Mouse (Mus musculus): Measurements from ENCODE around the gene Dhrs13.
"Not testable (repeated sequence)": the region's sequence is repeated elsewhere in the genome, so short reads cannot be mapped to it uniquely, and the experiment has no call there.

The Dhrs13 gene

DNA sequence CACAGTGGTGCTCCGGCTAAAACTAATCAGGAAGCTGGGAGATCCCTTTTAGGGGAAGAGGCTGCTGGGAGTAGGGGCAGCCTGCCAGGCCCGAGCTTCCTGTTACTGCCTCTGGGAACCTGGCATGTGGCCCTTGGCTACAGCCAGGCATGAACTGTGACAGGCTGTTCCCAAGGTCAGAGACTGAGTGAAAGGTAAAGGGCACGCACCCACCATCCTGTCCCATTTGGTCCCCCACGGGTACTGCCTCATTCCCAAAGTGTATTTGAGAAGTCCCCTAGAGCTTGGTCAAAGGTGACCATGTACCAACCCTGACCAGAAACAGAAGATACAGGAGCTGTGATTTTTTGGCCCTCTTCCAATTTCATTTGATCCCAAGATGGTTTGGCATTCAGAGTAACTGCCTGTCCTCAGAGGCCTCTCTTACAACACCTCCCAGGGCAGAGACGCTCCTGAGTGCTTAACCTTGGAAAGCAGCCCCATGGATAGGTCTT, 12.7 kb downstream of the Dhrs13 start:
- DNase-seq: peak; percentile 93

GRCm38 (mm10) chr11:78048637-78049036, 16.6 kb downstream of the Dhrs13 start:
- DNase-seq: not testable (repeated sequence)

GRCm38 (mm10) chr11:78053078-78053477, 21.0 kb downstream of the Dhrs13 start:
- DNase-seq: no peak

- no peak for DNase-seq
Observed at GRCm38 (mm10) chr11:78056946-78057345, 24.9 kb downstream of the Dhrs13 start.

- DNase-seq: peak; percentile 89
Observed at GRCm38 (mm10) chr11:78059833-78060757, 28.0 kb downstream of the Dhrs13 start.

DNA sequence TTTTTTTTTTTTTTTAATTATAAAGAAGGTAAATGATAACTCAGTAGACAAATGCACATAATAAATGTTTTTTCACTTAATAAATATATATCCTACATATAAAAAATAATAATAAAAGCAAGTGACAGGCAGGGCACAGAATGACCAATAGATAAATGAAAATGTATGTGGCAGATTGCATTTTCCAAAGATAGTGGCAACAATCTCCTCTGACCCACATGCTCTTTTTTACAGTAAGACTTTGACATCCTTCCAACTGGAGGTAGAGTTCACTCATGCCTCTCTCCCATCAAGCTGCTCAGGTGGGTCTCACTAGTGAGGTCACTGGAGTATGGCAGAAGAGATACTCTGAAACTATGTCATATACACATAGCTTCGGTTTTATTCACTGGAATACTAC, 30.5 kb downstream of the Dhrs13 start:
- DNase-seq: no peak

DNA sequence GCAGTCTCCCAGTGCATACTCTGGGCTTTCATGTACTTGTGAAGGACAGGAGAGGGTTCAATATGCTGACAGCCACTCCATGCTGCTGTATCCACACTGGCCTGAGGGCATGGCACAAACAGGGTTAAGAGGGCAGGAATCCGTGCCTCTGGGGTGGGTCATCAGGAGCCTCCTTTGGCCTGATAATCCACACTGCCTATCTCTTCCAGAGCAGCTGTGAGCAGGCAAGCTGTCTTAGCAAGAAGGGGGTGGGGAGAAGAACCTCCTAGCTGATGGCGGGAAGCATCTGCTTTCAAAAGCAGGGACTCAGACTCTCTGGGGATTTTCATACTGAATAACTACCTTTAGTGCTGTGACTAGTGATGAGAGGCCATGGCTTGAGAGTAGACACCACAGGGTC, 33.8 kb downstream of the Dhrs13 start:
- DNase-seq: no peak

DNA sequence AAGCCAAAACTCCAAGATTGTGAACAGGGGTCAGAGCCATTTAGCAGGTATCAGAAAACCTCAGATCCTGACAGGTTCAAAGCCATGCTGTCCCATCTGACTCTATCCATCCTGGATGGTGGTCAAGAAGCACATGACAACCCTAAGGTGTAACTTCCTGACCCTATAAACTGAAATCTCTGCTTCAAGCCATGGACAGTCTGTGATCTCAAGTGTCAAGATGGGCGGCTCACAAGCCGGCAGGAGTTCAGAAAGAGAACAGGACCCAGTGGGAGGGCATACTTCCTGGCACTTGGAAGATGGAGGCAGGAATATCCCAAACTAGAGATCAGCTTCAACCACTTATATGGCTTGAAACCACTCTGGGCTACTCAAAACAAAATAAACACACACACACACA, 34.6 kb downstream of the Dhrs13 start:
- DNase-seq: no peak

- no peak for DNase-seq
Observed at GRCm38 (mm10) chr11:78067566-78067965, 35.5 kb downstream of the Dhrs13 start.

DNA sequence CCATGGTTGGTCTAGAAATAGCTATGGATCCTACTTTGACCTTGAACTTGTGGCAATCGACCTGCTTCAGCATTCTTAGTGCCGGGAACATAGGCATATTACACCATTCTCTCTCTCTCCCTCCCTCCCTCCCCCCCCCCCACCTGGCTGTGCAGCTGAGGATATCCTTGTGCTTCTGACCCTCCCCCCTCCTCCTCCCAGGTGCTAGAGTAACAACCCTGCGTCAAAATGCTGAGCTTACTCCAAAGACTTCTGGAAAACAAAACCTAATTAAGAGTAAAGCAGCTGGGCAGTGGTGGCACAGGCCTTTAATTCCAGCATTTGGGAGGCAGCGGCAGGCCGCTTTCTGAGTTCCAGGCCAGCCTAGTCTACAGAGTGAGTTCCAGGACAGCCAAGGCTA, 37.0 kb downstream of the Dhrs13 start:
- DNase-seq: no peak

- DNase-seq: no peak
Observed at GRCm38 (mm10) chr11:78069646-78070045, 37.6 kb downstream of the Dhrs13 start.

DNA sequence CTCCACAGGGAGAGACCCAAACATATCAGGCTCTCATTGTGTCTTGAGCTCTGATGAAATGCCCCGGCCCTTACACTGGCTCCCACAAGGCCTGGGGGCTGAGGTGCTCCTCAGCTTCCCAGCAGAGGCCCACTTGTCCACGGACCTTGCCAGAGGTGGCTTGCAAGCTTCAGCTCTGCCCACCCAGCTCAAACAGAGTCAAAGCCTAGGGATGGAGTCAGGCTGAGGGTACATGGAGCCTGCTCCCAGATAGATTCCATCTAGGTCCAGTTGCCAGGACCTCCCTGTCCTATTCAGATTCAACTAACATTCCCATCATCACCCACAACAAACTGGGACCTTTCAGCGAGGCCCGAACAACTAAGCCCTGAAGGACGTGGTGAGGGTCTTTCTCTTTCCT, 39.9 kb downstream of the Dhrs13 start:
- no peak for DNase-seq

DNA sequence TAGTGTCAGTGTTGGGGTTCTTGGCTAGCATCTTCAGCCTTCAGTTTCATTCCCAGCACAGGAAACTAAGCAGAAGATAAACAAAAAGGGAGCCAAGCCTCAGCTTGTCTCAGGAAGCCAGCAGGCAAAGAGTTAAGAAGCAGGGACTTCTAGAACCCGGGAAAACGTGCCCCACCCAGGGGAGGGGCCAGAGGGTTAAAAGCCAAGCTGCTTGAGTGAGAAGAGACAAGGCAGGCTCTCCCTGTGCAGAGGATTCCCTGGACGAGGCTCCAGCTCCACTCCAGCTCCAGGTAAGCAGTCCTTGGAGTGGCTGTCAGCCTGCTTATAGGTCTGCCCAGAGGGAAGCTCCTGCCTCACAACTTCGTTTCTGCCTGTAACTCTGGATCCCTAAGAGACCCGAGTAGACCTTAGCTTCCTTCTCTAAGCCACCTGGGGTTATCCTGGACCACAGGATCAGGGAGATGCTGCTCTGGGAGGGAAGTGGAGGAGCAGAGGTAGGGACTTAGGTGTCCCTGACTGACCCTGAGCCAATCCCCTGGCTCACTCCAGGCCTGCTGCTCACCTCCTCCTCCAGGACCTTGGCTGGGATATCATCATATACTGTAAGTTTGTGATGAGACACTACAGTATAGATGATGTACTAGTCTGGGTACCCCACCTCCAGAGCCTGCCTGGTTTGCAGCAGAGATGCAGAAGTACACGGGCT, 40.5 kb downstream of the Dhrs13 start:
- no peak for DNase-seq

GRCm38 (mm10) chr11:78073577-78074276, 41.6 kb downstream of the Dhrs13 start:
- no peak for DNase-seq

GRCm38 (mm10) chr11:78074277-78074652, 42.2 kb downstream of the Dhrs13 start:
- no peak for DNase-seq

DNA sequence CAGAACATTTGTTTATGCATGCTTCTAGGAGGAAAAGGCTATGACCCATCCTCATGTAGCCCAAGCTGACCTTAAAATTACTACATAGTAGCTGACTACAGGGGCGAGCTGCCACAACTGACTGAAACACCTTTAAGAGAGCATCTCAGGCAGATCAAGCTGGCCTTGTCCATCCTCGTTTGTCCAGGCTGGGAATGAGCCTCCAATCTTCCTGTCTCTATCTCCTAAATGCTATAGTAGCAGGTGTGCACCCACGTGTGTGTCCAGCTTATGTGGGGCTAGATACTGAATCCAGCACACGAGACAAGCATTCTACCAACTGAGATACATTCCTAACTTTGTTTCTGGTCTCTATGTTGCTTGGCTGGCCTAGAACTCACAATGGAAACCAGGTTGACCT, 42.6 kb downstream of the Dhrs13 start:
- no peak for DNase-seq

GRCm38 (mm10) chr11:78079961-78080921, 48.2 kb downstream of the Dhrs13 start, which contains the start of gene Eral1:
Gene Eral1 (minus strand): TSS chr11:78080383.
- peak; percentile 87 for DNase-seq

DNA sequence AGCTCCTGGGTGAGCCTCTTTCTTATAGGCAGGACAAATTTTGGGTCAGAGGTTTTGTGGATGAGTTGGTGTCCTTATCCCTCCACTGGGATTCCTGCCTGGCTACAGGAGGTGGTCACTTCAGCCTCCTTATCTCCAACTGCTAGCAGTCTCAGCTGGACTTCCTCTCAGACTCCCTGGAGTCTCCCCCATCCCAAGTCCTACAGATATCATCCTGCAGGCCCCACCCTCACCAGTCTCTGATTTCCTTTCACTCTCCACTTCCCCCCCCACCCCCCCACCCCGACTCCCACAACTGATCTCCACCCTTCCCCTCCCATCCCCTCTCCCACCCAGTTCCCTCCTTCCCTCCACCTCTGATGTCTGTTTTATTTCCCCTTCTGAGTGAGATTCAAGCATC, 51.5 kb downstream of the Dhrs13 start:
- no peak for DNase-seq

DNA sequence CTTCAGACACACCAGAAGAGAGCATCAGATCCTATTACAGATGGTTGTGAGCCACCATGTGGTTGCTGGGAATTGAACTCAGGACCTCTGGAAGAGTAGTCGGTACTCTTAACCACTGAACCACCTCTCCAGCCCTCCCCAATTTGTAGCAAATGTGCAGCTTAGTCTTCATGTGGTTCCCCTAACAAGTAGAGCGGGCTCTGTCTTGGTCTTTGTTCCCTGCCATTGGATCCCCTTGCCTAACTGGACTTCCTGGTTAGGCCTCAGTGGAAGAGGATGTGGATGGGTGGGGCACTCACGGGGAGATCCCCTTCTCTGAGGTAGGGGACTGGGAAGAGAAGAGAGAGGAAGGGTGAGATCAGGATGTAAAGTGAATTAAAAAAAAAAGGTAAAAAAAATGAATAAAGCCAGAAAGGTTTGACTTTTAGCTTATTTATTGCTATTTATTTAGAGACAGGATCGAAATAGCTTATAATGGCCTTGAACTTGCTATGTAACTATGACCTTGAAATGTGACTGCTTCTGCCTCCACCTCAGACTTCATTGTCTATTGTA, 54.9 kb downstream of the Dhrs13 start:
- DNase-seq: no peak
